Mouse (Mus musculus): ENCODE results near the gene Szt2. TPM values are rescaled to one million over a fixed set of nuclear protein-coding genes. Genes with fewer than 3 reads are reported as not detected.

The Szt2 gene
- total RNA-seq, 4 experiments from 2014 or later: 4.8 to 6.8 (median 5.5) TPM

DNA sequence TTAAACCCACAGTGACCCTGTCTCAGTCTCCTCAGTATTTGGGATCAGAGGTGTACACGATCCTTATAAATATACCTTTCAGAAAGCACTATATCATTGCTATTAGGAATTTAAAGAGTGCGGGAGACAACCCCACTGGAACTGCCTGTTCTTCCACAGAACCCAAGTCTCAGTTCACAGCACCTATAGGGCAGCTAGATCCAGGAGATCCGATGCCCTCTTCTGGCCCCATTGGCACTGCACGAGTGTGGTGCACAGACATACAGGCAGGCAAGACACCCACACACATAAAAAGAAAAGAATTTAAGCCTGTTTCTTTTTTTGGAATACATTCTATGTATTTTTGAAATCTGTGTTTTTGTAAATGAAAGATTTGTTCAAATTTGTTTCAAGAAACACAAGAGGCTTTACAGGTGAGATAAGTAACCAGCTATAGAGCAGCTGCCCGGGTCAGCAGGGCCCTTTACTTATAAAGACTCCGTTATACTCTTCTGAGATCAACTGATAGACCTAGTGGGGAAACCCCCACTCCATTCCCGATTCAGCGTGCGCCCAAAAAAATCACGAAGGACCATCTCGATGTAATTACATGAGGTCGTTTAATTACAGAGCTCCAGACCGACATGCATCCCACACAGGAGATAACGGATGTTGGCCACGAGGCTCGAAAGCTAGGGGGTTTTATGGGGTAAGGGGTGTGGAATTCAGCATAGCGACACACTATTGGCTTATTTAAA lies 50.7 kb downstream of the Szt2 start:
- DNase-seq (ENCODE audit: low spot score in 2 of 2): no peak

DNA sequence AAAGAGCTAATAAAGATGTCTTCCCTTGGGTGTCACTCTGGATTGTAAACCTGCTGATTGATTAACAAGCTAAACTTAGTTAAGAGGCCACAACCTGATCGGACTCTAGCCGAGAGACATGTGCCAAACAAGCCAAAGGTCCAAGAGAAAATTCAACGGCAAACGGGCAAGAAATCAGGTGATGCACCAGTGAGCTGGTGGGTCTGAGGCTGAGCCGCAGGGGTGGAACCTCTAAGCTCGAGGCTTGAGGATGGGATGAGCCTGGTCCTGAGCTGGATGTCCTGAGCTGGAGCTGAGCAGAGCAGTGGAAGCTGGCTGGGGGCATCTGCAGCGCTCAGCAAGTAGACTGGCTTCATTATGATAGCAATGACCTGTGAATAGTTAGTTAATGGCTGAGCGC lies 51.6 kb downstream of the Szt2 start:
- DNase-seq (ENCODE audit: low spot score in 2 of 2): no peak

DNA sequence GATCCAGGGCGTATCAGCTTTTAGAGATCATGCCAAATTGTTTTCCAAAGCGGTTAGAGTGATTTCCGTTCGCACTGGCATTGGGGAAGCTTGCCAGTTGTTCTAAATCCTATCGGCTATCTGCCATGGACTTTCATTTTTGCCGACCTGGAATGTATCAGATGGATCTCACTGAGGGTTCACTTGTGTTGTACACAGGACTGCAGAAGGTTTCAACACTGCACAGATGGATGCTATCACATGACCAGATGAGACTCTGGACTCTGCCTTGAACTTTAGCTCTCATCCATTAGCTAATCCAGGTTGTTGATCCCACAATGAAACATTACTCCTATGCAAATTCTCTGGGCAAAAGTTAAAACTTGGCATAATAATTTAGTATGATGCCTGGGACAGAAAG lies 52.3 kb downstream of the Szt2 start:
- no peak for DNase-seq (ENCODE audit: low spot score in 2 of 2)

DNA sequence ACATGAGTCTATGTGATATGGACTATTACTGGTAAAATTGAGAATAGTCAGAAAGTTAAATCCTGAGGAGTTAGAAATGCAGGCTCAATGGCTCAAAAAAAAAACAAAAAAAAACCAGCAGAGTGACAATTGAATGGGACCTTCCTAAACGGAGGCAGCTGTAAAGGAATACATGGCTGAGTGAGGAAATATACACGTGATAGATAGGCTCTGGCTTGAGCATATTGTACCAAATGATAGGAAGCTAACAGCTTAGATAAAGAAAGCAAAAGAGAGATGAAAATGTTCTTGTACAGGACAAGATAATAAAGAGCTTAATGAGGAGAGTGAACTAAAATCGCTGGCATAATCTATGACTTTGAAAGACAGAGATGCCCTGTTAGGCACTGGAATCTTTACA lies 54.8 kb downstream of the Szt2 start:
- DNase-seq (ENCODE audit: low spot score in 2 of 2): no peak

DNA sequence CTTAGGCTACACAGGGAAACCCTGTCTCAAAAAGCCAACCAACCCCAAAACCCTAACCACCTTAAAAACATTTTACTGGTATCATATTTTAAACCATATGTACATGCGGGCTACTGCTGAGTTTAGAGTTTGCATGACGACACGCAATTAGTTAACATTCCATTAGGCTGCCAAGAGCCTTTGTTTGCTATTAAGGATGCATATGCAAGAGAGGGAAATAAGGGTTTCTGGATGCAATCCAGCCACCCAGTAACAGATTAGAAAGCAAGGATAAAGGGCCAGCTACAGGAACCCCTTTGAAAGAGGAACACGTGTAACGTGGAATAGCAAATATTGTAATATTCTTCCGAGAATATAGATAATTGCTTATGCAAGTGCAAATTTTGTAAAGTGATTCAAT lies 55.4 kb downstream of the Szt2 start:
- no peak for DNase-seq (ENCODE audit: low spot score in 2 of 2)

DNA sequence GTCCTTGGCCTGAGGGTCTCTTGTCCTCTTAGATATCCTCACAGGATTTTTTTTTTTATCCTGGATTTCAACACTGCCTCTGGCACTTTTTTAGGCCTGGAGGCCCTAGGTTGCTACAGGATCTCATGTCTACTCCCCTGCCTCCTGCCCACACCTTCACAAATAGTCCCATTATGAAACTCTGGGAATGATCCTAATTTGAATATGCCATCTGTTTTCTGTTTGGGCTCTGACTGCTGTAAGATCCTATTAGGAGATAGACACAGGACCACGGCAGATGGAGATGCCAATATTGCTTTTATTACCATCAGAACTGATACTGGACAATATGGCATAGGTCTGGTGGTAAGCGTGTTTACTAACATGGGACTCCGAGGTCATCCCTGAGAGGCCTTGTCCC lies 57.2 kb downstream of the Szt2 start:
- no peak for DNase-seq (ENCODE audit: low spot score in 2 of 2)

DNA sequence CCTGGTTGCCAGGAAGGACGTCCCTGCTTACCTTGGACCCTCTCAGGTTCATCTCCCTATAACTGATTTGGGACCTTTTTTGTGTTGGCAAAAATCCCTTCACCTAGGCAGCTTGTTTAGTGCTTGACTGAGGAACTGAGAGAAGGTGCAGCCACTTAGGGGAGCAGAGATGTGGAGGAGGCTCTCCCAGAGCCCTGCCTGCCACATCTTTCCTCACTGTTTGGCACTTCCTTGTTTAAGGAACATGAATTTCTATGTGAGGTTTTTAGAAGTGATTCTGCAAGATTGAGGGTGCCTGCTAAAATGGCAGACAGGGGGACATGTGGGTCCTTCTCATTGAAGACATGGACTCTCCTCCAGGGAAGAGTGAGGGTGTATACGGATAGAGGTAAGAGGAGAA lies 58.2 kb downstream of the Szt2 start:
- DNase-seq (ENCODE audit: low spot score in 2 of 2): no peak

DNA sequence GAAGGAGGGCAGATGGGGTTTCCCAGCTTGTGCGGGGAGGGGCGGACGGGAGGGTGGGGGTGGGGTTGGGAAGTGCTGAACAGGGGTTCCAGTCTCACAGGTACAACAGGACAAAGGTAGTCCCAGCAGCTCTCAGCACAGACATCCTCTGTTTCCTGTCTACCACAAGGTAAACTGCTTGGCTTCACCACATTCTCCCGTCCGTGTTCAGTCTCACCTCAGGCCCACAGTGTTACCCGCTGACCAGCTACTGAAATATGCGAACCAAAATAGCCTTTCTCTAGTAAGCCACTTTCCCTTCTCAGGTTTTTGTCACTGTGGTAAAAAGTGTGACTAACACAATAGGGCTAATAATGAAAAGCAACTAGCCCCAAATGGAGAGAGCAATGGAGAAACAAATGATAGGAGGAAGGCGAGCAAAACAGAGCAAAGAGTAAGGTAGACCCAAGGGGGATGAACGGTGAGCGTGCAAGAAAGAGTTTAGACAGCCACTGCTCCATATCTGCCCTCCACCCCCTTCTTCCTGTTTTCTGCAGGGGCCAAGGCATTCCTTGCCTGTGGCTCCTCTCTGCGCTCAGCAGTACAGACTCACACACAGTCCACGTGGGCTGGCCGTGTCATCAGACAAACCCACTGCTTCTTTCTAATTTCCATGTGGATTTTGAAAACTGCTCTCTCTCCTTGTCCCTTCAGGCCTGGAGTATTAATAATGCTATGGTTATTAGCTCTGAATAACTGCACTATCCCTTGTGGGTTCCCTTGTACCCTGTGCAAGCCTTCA lies 61.4 kb downstream of the Szt2 start:
- no peak for DNase-seq (ENCODE audit: low spot score in 2 of 2)

DNA sequence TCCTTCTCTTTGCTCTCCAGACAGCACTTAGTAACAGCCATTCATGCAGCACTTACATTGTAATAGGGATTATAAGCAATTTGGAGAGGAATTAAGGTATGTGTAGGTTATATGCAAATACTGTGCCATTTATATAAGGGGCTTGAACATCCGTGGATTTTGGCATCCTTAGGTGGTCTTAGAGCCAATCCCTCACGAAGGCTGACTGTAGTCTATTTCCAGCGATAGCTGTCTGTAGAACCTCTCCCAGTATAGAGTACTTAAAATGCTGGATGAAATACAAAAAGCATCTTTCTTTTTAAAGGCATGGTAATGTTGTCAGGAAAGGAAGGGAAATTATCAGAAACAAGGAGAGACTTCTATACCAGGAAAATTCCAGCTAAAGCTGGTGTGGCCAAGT lies 67.6 kb downstream of the Szt2 start:
- no peak for DNase-seq (ENCODE audit: low spot score in 2 of 2)

DNA sequence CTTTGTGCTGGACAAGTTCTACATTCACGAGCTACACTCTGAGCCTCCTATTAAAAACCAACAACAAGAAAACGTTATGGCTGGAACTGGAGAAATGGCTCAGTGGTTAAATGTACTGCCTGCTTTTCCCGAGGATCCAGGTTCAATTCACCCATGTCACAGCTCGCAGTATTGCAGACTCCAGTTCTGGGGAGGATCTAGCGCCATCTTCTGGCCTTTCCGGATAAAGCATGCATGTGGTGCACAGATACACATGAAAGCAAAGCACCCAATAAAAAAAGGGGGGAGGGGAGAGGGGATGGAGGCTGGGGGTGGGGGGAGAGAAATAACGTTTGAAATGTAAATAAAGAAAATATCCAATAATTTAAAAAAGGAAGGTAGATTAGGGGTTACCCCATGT lies 72.4 kb downstream of the Szt2 start:
- DNase-seq (ENCODE audit: low spot score in 2 of 2): peak in 1 of 2 experiments; percentile 5

DNA sequence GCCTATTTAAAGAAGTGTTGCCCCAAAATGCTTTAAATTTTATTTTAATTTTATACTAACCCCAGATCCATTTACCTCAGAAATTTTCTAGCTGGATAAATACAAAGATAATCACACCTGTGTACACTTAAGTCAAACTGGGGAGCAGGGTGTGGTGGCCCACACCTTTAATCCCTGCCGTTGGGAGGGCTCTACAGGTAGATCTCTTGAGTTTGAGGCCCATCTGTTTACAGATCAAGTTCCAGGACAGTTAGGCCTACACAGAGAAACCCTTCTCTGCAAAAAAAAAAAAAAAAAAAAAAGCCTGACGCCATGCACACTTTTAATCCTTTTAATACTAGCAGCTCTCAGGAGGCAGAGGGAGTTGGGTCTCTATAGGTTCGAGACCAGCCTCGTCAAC lies 73.1 kb downstream of the Szt2 start:
- DNase-seq (ENCODE audit: low spot score in 2 of 2): no peak

DNA sequence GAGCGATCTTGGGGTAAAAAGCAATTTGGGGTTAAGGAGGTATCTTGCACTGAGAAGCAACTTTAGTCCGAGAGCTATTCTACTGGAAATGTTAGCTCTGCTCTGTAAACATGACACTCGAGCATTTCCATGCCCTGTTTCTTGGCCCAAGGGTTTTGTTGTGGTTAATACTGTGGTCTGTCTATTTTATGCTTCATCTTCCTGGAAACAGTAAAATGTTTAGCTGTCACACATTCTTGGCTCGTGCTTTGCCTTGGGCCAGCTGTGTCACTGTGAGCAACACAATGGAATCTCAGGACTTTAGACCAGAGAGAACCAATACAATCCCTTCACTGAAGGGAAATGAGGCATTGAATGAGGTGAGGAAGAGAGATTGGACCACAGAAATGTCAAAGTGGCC lies 77.3 kb downstream of the Szt2 start:
- DNase-seq (ENCODE audit: low spot score in 2 of 2): no peak

DNA sequence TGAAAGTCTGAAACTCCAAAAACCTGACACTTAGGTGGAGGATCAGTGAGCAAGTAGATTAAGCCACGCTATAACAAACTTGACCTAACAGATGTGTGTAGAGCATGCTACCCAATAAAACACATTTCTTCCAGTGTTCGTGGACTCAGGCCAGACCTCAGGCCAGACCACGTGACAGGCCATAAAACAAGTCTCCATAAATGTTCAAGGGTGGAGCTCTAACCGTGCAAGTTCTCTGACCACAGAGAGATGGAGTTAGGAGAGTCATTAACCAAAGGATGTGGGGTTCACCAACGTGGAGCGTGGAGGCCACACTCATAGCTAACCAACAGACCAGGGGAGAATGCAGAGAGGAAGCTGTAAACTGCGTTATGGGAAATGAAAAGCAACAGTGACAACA lies 82.6 kb downstream of the Szt2 start:
- no peak for DNase-seq (ENCODE audit: low spot score in 2 of 2)

DNA sequence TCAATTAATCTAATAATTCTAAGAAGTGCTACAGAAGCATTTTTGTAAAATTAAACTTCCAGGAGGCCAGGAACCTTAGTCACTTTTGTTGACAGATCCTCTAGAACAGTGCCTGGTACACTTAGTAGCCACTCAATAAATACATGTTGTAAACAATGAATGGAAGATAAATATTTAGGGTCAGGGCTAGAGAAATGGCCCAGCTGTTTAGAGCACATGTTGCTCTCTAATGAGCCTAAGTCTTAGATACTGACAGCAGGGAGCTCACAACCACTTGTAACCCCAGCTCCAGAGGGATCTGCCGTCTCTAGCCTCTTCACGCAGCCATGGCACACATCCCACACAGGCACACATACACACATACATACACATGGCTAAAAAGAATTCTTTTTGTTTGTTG lies 88.4 kb downstream of the Szt2 start:
- DNase-seq (ENCODE audit: low spot score in 2 of 2): no peak

DNA sequence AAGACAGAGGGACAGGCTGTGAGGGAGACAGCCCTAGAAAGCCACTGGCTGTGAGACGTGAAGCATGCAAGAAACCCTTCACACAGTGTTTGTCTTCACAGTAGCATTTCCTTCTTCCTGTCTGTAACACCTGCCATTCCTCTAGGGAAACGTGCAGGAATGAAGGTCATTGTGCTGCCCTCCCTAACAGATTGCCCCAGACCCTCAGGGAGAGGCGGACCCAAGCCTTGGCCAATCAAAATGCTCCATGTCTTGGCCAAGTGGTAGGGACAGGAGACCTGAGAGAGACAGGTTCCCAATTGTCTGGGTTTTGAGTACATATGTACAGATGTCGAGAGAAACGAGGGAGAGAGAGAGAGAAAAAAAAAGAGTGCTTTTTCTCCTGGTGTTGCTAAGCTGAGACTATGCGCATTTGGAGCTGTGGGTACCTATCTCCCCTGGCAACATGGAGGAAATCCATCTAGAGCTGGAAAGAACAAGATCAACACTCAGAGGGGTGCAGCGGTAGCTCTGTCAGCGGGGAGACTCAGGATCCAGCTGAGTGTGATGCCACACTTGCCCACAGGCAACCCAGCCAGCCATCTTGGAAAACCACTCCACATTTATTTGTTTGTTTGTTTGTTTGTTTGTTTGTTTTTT lies 89.2 kb downstream of the Szt2 start:
- DNase-seq (ENCODE audit: low spot score in 2 of 2): no peak

DNA sequence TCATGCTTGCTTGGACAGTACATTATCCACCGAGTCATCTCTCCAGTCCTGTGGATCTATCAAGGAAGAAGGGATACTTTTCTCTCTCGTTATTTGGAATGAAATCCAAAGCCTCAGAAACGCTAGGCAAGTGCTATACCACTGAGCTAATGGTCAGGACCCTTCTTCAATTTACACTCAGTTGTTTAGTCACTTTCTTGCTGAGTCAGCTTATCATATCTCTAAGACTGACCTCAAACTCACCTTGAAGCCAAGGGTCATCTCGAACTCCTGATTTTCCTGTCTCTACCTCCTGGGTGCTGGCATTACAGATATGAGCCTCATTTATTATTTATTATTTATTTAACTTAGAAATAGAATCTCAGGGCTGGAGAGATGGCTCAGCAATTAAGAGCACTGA lies 92.4 kb downstream of the Szt2 start:
- no peak for DNase-seq (ENCODE audit: low spot score in 2 of 2)

DNA sequence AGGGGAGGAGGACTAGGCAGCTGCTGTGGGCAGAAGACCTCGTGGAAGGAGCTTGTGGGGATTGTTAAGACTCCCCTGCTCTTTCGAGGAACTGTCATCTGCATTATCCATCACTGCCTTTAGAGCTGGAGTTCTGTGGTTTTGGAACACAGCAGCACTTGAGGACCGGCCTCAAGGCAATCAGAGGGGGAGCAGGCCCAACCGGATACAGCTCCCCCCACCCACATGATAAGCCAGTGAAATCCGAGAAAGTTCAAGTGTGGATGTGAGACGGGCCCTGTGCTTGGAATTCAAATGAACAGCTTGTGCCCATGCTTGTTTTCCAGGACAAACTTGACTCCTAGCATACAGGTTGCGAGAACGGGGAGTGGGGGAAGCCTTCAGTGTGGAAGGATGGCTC lies 93.8 kb downstream of the Szt2 start:
- DNase-seq (ENCODE audit: low spot score in 2 of 2): no peak

Other genes starting within 250 kb of the Szt2 start
- 10 to 100 TPM; 15.2 to 18.1 (median 16.4) TPM for gene Kdm4a, start 229.2 kb downstream of the Szt2 start, total RNA-seq (2022)
- gene Ptprf, start 117.9 kb downstream of the Szt2 start, total RNA-seq (2022): 1 to 10 TPM in 3 of 4 experiments, under 1 TPM in 1; 0.63 to 2.1 (median 1.3) TPM
- 10 to 100 TPM; 34.8 to 41.7 (median 38.3) TPM for gene Med8, start 64 bp upstream of the Szt2 start, total RNA-seq (2022)
- gene Elovl1, start 18.8 kb upstream of the Szt2 start, total RNA-seq (2022): 1 to 10 TPM; 2.9 to 5.7 (median 4.3) TPM
- under 1 TPM in 1 of 4 experiments, not detected in 3; 0.20 TPM for gene Cdc20, start 28.1 kb upstream of the Szt2 start, total RNA-seq (2022)
- gene Mpl, start 48.2 kb upstream of the Szt2 start, total RNA-seq (2022): not detected
- gene Tie1, start 80.8 kb upstream of the Szt2 start, total RNA-seq (2022): 10 to 100 TPM in 2 of 4 experiments, 1 to 10 TPM in 2; 9.0 to 13.3 (median 10.2) TPM
- gene 2610528J11Rik, start 117.7 kb upstream of the Szt2 start, total RNA-seq (2022): not detected
- gene Tmem125, start 134.8 kb upstream of the Szt2 start, total RNA-seq (2022): not detected
- not detected for gene Cfap57, start 211.5 kb upstream of the Szt2 start, total RNA-seq (2022)
- gene Ebna1bp2, start 211.5 kb upstream of the Szt2 start, total RNA-seq (2022): 10 to 100 TPM; 22.3 to 30.7 (median 25.1) TPM
- gene Olfr62, start 249.7 kb upstream of the Szt2 start, total RNA-seq (2022): not detected

All from gastrocnemius, adult 8-10 months (tissue).